Mouse (Mus musculus) B cell, adult (primary cell): ENCODE data around the gene Olfr95. TPM values are rescaled to one million over a fixed set of nuclear protein-coding genes. Genes with fewer than 3 reads are reported as not detected.

Experiments used
- total RNA-seq: library from RNA; stranded (reverse); gene quantifications from 4 replicates; pipeline ENCODE4 v1.2.4, GENCODE M21; 2023; ENCODE audit not compliant: inconsistent age

Olfr95 gene
- not detected in 4 replicates for total RNA-seq

DNA sequence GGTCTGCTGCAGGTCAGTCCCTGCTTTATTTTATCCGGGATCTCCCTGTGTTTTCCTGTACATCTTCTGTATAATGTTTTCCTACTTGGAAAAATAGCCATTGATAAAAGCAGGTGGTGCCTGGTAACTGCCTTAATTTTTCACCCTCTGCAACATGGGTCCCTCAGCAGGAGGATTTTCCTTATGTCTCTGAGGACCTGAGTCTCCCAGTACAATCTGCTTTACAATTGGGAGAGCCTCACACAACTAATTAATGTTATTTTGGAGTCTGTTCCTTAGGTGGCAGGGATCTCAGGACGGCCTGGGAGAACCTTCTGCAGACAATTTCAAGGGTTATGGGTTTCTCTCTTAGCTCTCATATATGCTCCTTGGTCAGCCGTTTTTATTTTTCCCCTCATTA lies at the start of gene Olfr95:
Gene Olfr95, minus strand, starts transcription at position 101 of the 400 bp plus-strand sequence.

GRCm38 (mm10) chr17:37237230-37237629 lies 24.3 kb upstream of the Olfr95 start, which contains the start of gene Olfr97:
Gene Olfr97 (minus strand): TSS chr17:37237330.

GRCm38 (mm10) chr17:37219846-37220245 lies 6.9 kb upstream of the Olfr95 start, which contains the start of gene Olfr96:
Gene Olfr96 (plus strand): TSS chr17:37220146.

GRCm38 (mm10) chr17:37200894-37201293 lies 12.0 kb downstream of the Olfr95 start, which contains the start of gene Olfr94:
Gene Olfr94 (minus strand): TSS chr17:37200994.

GRCm38 (mm10) chr17:37193656-37194055 lies 19.3 kb downstream of the Olfr95 start, which contains the start of gene Ubd:
Gene Ubd (plus strand): TSS chr17:37193892.

DNA sequence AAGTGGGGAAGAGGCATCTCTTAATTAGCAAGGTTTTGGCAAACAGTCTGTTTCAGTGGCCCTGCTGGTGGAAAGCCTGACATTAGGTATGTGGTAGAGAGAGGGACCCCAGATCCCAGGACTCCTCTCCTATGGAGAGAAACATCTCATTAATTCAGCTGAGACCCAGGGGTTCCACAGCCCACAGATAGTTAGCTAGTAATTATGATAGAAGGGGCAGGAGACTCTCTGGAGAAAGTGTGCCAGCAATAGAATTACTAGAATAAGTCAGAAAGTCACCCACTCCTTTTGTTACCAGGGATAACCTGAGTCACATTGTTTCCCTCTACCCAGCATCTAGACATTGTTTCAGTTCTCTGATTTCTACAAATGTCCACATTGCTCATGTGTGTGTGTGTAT lies 51.5 kb downstream of the Olfr95 start, which contains the start of gene Olfr93:
Gene Olfr93, minus strand, starts transcription at position 101 of the 400 bp plus-strand sequence.

Other genes starting within 250 kb of the Olfr95 start
- not detected in 4 replicates for gene 2410137M14Rik, start 231.9 kb downstream of the Olfr95 start, total RNA-seq
- gene H2-M5, start 223.6 kb downstream of the Olfr95 start, total RNA-seq = not detected in 4 replicates
- not detected in 4 replicates for gene Zfp57, start 212.0 kb downstream of the Olfr95 start, total RNA-seq
- not detected in 4 replicates for gene Mog, start 189.7 kb downstream of the Olfr95 start, total RNA-seq
- 55.3 to 68.7 TPM (median 59.7 TPM) in 4 replicates for gene Gabbr1, start 167.2 kb downstream of the Olfr95 start, total RNA-seq
- 0.19 to 0.24 TPM in 2 of 4 replicates, not detected in the others for gene Olfr90, start 124.6 kb downstream of the Olfr95 start, total RNA-seq
- not detected in 4 replicates for gene Olfr91, start 114.8 kb downstream of the Olfr95 start, total RNA-seq
- gene Olfr92, start 93.0 kb downstream of the Olfr95 start, total RNA-seq = not detected in 4 replicates
- not detected in 4 replicates for gene Olfr93, start 51.6 kb downstream of the Olfr95 start, total RNA-seq
- 0.78 TPM in 1 of 4 replicates, not detected in the others for gene Ubd, start 19.2 kb downstream of the Olfr95 start, total RNA-seq
- not detected in 4 replicates for gene Olfr94, start 12.1 kb downstream of the Olfr95 start, total RNA-seq
- not detected in 4 replicates for gene Olfr96, start 7.0 kb upstream of the Olfr95 start, total RNA-seq
- not detected in 4 replicates for gene Olfr97, start 24.2 kb upstream of the Olfr95 start, total RNA-seq
- not detected in 4 replicates for gene Olfr98, start 50.6 kb upstream of the Olfr95 start, total RNA-seq
- gene H2-M3, start 57.1 kb upstream of the Olfr95 start, total RNA-seq = 46.7 to 58.3 TPM (median 54.7 TPM) in 4 replicates
- not detected in 4 replicates for gene Olfr99, start 70.3 kb upstream of the Olfr95 start, total RNA-seq
- not detected in 4 replicates for gene Olfr101, start 91.2 kb upstream of the Olfr95 start, total RNA-seq
- gene Olfr102, start 103.9 kb upstream of the Olfr95 start, total RNA-seq = 0.36 TPM in 1 of 4 replicates, not detected in the others
- gene Olfr103, start 126.6 kb upstream of the Olfr95 start, total RNA-seq = not detected in 4 replicates
- gene Olfr104-ps, start 146.5 kb upstream of the Olfr95 start, total RNA-seq = not detected in 4 replicates
- gene Olfr105-ps, start 165.9 kb upstream of the Olfr95 start, total RNA-seq = not detected in 4 replicates
- gene Olfr106-ps, start 177.3 kb upstream of the Olfr95 start, total RNA-seq = not detected in 4 replicates
- gene Olfr107, start 186.1 kb upstream of the Olfr95 start, total RNA-seq = not detected in 4 replicates
- gene Olfr108, start 232.4 kb upstream of the Olfr95 start, total RNA-seq = not detected in 4 replicates
- gene Olfr109, start 245.8 kb upstream of the Olfr95 start, total RNA-seq = not detected in 4 replicates